ENCODE assay signal across 14 mouse cellular contexts in the genomic region with DNA sequence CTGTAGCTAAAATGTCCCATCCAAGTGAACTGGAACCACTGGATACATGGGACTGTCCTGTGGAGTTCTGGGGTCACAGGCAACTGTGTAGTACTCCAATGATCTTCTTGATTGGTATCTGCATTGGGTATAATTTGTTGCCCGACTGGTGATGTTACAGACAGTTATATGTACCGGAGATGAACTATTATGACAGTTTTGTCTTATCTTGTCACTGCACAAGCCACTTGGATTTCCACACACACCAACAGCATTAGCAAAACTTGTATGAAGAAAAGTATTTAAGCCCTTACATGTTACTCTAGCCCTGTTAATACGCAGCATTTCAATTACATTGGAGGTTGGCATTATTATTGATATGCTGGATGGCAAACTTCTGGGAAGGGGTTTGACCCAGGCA. TPM values are rescaled to one million over a fixed set of nuclear protein-coding genes. Genes with fewer than 3 reads are reported as not detected.
"Had no signal": no experiment of that assay in that cellular context is flagged by ENCODE, and none has a peak within 500 bp of the region (broad histone marks: within the 10 kb centered on the region; RNA-seq: fewer than 3 reads in every experiment).

No protein-coding gene starts in this region.

RNA-seq across cellular contexts. Expression of a gene that starts 0.5 kb away (rescaled TPM):
- polyA plus RNA-seq: neural tube, embryonic 14.5 days; small intestine, adult 2 months; stomach, embryonic 14.5 days; testis, adult 2 months had no signal

RNA-seq across cellular contexts. Expression of a gene that starts 48.5 kb away (rescaled TPM):
- total RNA-seq: neutrophil, adult 5-6 weeks had no signal
- polyA plus RNA-seq: neural tube, embryonic 13.5 days; neural tube, embryonic 14.5 days; neural tube, embryonic 15.5 days; small intestine, adult 2 months; spleen, adult 2 months; stomach, embryonic 14.5 days; stomach, embryonic 15.5 days; stomach, embryonic 16.5 days; stomach, postnatal 0 days; thymus, adult 2 months; thymus, postnatal 0 days; urinary bladder, adult 2 months had no signal

RNA-seq across cellular contexts. Expression of a gene that starts 50.3 kb away (rescaled TPM):
- total RNA-seq: neutrophil, adult 5-6 weeks had no signal
